Mouse (Mus musculus) ES-E14 (cell line): ENCODE results near the gene Gm28729.

Experiments
- CHD2 ChIP-seq: IDR thresholded peaks from 2 replicates; pipeline ENCODE4 v1.6.1; 2014; ENCODE audit warnings: mild to moderate bottlenecking, low read depth, low read length, inconsistent platforms
- HCFC1 ChIP-seq: IDR thresholded peaks from 2 replicates; pipeline ENCODE4 v1.6.1; 2012; ENCODE audit warnings: low read length, inconsistent platforms, borderline replicate concordance; ENCODE audit not compliant: insufficient read depth
- MAFK ChIP-seq: IDR thresholded peaks from 2 replicates; pipeline ENCODE4 v1.6.1; 2014; ENCODE audit warnings: mild to moderate bottlenecking, low read depth, low read length, inconsistent platforms; ENCODE audit not compliant: insufficient read depth
- ZC3H11A ChIP-seq: IDR thresholded peaks from 2 replicates; pipeline ENCODE4 v1.6.1; 2012; ENCODE audit warnings: low read depth, mild to moderate bottlenecking, inconsistent platforms, low read length, borderline replicate concordance
- ZNF384 ChIP-seq: IDR thresholded peaks from 2 replicates; pipeline ENCODE4 v1.6.1; 2012; ENCODE audit warnings: low read depth, low read length, inconsistent platforms

DNA sequence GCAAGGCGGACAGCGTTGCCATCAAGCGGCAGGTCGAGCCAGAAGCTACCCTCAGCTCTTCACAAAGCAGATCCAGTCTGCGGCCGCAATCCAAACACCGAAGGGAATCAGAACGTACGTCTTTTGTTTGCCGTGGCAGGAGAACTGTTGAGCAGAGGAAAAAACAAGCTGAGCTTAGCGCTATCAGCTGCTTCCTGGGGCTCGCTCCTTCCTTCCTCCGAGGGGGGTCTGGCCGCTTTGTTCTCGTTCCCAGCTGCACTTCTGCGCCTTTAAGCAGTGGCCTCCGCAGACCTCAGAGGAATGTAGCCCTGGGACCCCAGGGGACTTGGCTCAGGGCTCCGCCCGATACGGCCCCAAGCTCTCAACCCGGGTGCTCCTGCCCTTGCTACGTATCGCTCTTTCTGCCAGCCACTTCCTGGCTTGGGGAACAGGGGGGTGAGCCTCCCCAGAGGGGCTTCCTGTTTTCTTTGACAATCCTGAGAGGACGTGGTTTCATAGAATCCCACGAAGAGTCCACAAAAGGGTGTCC lies 87.2 kb downstream of the Gm28729 start:
- TF ChIP-seq MAFK (0 out of 2 replicates have a peak, but pooled peaks have one; percentile 41), HCFC1 (no peak), ZC3H11A (no peak), ZNF384 (no peak), CHD2 (no peak)
